Mouse (Mus musculus) spleen, adult 2 months (tissue): ENCODE measurements around the gene Sorbs1. TPM values are rescaled to one million over a fixed set of nuclear protein-coding genes. Genes with fewer than 3 reads are reported as not detected.

ENCODE experiments used
- DNase-seq, 2 experiments: peaks; one replicate each; pipeline versions ENCODE4 v3.0.0 to v3.0.0-alpha.2; 2012 to 2021; ENCODE audit warnings: low spot score in 2 of 2, low read depth in 1 of 2
- H3K27ac ChIP-seq: fragments of 200-500 bp; 2 replicates; pipeline ENCODE4 v1.5.1; 2012; ENCODE audit warnings: low read length, inconsistent platforms; ENCODE audit not compliant: insufficient read depth
- H3K27me3 ChIP-seq: fragments of 200-500 bp; 2 replicates; pipeline ENCODE4 v1.6.1; 2012; ENCODE audit warnings: mild to moderate bottlenecking, moderate library complexity, low read length, inconsistent platforms; ENCODE audit not compliant: control insufficient read depth, insufficient read depth
- H3K36me3 ChIP-seq: fragments of 200-500 bp; 2 replicates; pipeline ENCODE4 v1.6.1; 2012; ENCODE audit warnings: mild to moderate bottlenecking, low read length, inconsistent platforms; ENCODE audit not compliant: control insufficient read depth, insufficient read depth
- H3K4me1 ChIP-seq: fragments of 200-500 bp; 2 replicates; pipeline ENCODE4 v1.6.1; 2011; ENCODE audit warnings: inconsistent platforms; ENCODE audit not compliant: control insufficient read depth, insufficient read depth, insufficient read length
- H3K4me3 ChIP-seq: fragments of 200-500 bp; 2 replicates; pipeline ENCODE4 v1.5.1; 2011; ENCODE audit warnings: mild to moderate bottlenecking, inconsistent platforms; ENCODE audit not compliant: insufficient read depth, insufficient read length; ENCODE audit errors: extremely low read depth
- CTCF ChIP-seq: fragments of 200-500 bp; IDR thresholded peaks from 2 replicates; pipeline ENCODE4 v1.5.1; 2011; ENCODE audit warnings: mild to moderate bottlenecking, inconsistent platforms; ENCODE audit not compliant: insufficient read depth, insufficient read length, insufficient replicate concordance; ENCODE audit errors: extremely low read depth
- POLR2A ChIP-seq: fragments of 200-500 bp; IDR thresholded peaks from 2 replicates; pipeline ENCODE4 v1.6.1; 2011; ENCODE audit warnings: low read depth, low read length, inconsistent platforms
- WGBS: fragments of 180-500 bp; shearing (Covaris S2); methylation state at CpG from one replicate; pipeline ENCODE4 v1.1.7; 2018; 5-methylcytosine and 5-hydroxymethylcytosine counted together
- polyA plus RNA-seq: library from polyadenylated mRNA; depleted of rRNA; stranded (reverse); fragments of >200 nt; gene quantifications from 2 replicates; pipeline ENCODE4 v1.2.3, GENCODE M21; 2012

Sorbs1 gene
- polyA plus RNA-seq, 1 experiment, result 6.4 TPM

GRCm38 (mm10) chr19:40468308-40468707, 45.3 kb downstream of the Sorbs1 start:
- Histone ChIP-seq H3K27me3 (no peaks in the 10 kb centered on the region), H3K4me1 (no peaks in the 10 kb centered on the region), H3K27ac (no peak overlapping the region), H3K36me3 (no peaks in the 10 kb centered on the region), H3K4me3 (no peak overlapping the region)
- 93% methylated on average over 3 of the region's 3 CpGs for WGBS
- no peak for TF ChIP-seq POLR2A
- TF ChIP-seq CTCF, result no peak
- DNase-seq, result no peak

- Histone ChIP-seq H3K36me3 (no peaks in the 10 kb centered on the region), H3K4me3 (no peak overlapping the region), H3K27me3 (no peaks in the 10 kb centered on the region), H3K4me1 (no peaks in the 10 kb centered on the region), H3K27ac (no peak overlapping the region)
- WGBS, result 87% methylated on average over 9 of the region's 9 CpGs
- DNase-seq, result no peak
- TF ChIP-seq CTCF, result no peak
- TF ChIP-seq POLR2A, result no peak
Measured at GRCm38 (mm10) chr19:40467810-40468209, 45.8 kb downstream of the Sorbs1 start.

DNA sequence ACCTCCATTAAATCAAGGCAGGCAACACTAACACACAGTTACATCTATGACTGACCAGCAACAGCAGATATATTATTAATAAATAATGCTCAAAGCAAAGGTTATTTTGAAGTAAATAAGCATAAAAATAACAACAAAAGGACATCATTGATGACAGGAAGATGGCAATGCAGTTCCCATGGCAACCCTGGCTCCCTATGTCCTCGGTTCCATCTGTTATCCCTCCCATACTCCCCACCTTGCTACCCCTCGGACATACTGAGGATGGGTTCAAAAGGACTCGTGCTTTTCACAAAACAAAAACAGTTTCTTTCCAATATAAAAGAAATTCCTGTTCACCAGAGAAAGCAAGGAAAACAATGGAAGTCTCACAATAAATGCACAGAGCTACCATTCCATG, 48.2 kb downstream of the Sorbs1 start:
- no peaks in the 10 kb centered on the region for H3K36me3 ChIP-seq
- no peak overlapping the region for H3K4me3 ChIP-seq
- TF ChIP-seq CTCF, result no peak
- no peak for TF ChIP-seq POLR2A
- no peaks in the 10 kb centered on the region for H3K4me1 ChIP-seq
- no peak overlapping the region for H3K27ac ChIP-seq
- WGBS, result 91% methylated on average over 3 of the region's 3 CpGs
- no peaks in the 10 kb centered on the region for H3K27me3 ChIP-seq
- DNase-seq, result no peak

GRCm38 (mm10) chr19:40464408-40464807, 49.2 kb downstream of the Sorbs1 start:
- H3K4me3 ChIP-seq, result no peak overlapping the region
- no peaks in the 10 kb centered on the region for H3K36me3 ChIP-seq
- 91% methylated on average over 9 of the region's 9 CpGs for WGBS
- DNase-seq, result no peak
- no peak overlapping the region for H3K27ac ChIP-seq
- TF ChIP-seq POLR2A (no peak), CTCF (no peak)
- no peaks in the 10 kb centered on the region for H3K4me1 ChIP-seq
- no peaks in the 10 kb centered on the region for H3K27me3 ChIP-seq

DNA sequence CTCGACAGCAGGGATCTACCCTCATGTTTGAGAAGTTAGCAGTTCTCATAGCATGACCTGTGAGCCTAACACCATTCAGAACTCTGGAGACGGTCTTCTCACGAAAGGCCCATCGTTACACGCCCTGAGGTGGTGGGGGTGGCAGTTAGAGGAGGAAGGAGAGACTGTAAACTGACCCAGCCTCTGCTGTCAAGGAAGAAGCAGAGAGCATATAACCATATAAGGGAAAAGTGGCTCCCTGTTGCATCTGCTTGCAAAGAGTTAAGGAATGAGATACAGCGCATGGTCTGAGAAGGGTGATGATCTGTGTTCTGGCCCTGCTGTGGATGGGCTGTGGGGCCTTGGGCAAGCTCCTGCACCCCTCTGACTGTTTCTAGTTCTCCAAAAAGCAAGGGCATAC, 50.7 kb downstream of the Sorbs1 start:
- WGBS, result 92% methylated on average over 6 of the region's 6 CpGs
- no peak overlapping the region for H3K4me3 ChIP-seq
- DNase-seq, result no peak
- H3K27ac ChIP-seq, result no peak overlapping the region
- H3K36me3 ChIP-seq, result no peaks in the 10 kb centered on the region
- TF ChIP-seq POLR2A (no peak), CTCF (no peak)
- no peaks in the 10 kb centered on the region for H3K4me1 ChIP-seq
- H3K27me3 ChIP-seq, result no peaks in the 10 kb centered on the region

- H3K27ac ChIP-seq, result no peak overlapping the region
- no peaks in the 10 kb centered on the region for H3K27me3 ChIP-seq
- H3K4me1 ChIP-seq, result no peaks in the 10 kb centered on the region
- H3K36me3 ChIP-seq, result no peaks in the 10 kb centered on the region
- no peak overlapping the region for H3K4me3 ChIP-seq
- TF ChIP-seq CTCF (no peak), POLR2A (no peak)
- 83% methylated on average over 2 of the region's 2 CpGs for whole genome bisulfite sequencing
- no peak for DNase-seq
Measured at GRCm38 (mm10) chr19:40462481-40462880, 51.1 kb downstream of the Sorbs1 start.

DNA sequence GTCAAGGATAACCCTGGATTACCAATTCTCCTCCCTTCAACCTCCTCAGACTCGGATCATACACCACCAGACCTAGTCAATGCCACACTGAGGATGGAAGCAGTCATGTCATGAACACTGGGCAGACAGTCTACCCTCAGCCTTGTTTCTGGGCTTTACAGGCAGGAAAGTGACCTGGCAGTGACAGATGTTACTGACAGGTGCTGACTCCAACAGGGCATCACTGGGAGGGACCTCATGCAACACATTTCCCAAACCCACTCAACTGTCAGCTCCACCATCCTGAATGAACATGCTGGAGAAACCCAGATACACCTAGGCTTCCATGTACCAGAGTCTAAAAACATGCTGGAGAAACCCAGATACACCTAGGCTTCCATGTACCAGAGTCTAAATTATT, 51.9 kb downstream of the Sorbs1 start:
- TF ChIP-seq POLR2A (no peak), CTCF (no peak)
- H3K4me1 ChIP-seq, result no peaks in the 10 kb centered on the region
- no peaks in the 10 kb centered on the region for H3K36me3 ChIP-seq
- H3K27ac ChIP-seq, result no peak overlapping the region
- 94% methylated on average over 1 of the region's 1 CpGs for WGBS
- no peak for DNase-seq
- H3K27me3 ChIP-seq, result no peaks in the 10 kb centered on the region
- H3K4me3 ChIP-seq, result no peak overlapping the region
